Comparison of ENCODE assay signal across 12 mouse cellular contexts in the genomic region with DNA sequence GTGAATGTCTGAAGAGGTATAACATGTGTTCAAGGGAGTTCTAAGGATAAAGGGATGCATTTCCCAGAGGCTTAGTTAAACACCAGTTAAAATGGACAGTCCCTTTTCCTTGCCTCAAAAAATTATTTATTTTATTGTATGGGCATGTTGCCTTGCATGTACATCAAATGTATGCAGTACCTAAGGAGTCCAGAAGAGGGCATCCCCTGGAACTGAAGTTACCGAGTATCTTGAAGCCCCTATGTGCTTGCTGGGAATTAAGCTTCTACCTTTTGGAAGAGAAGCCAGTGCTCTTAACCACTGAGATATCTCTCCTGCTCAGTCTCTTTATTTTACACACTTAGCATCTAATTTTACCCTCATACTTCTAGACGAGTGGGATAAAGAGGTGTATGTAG.
DNase-seq lines count a peak whose midpoint lies in the region; ATAC-seq and TF ChIP-seq lines count a peak whose summit lies in the region.
"Had no signal": no experiment of that assay in that cellular context is flagged by ENCODE, and none has a peak within 500 bp of the region (broad histone marks: within the 10 kb centered on the region; RNA-seq: fewer than 3 reads in every experiment).

No protein-coding gene starts in this region.

- H3K79me2 ChIP-seq in MEL (ENCODE audit: control insufficient read depth, insufficient read depth, low read length, poor library complexity) = no peaks in the 10 kb centered on the region

- TF ChIP-seq EP300 in MEL (IDR thresholded peaks at IDR 0.05; ENCODE audit: low read depth in 1 of 2, low read length in 2 of 2) = no peak

- ATAC-seq in erythroblast, adult 5-6 weeks (replicated peaks; ENCODE audit: low FRiP score, poor library complexity, severe bottlenecking) = peak; percentile 65; the same call in 1 of the 2 replicates

- H3K4me1 ChIP-seq in kidney, adult 2 months (ENCODE audit: control insufficient read depth, insufficient read depth, low read length) = no peaks in the 10 kb centered on the region
- peaks cover 5 to 15% of the 10 kb centered on the region in 2 experiments for H3K4me1 ChIP-seq in MEL (ENCODE audit: control insufficient read depth in 1 of 2, insufficient read depth in 2 of 2, low read length in 2 of 2)
- H3K4me1 ChIP-seq: hindbrain, embryonic 12.5 days had no signal

- H3K36me3 ChIP-seq in kidney, adult 2 months (ENCODE audit: control insufficient read depth, insufficient read depth, low read length) = no peaks in the 10 kb centered on the region
- peaks cover 0 to 20% of the 10 kb centered on the region in 2 experiments; a peak in 2 of 4 replicates for H3K36me3 ChIP-seq in MEL (ENCODE audit: control insufficient read depth in 1 of 2, insufficient read depth in 2 of 2, low read length in 2 of 2)
- H3K36me3 ChIP-seq: hindbrain, embryonic 12.5 days had no signal

- TF ChIP-seq RAD21 in MEL (IDR thresholded peaks at IDR 0.05; ENCODE audit: low read depth, low read length) = no peak

- TF ChIP-seq CTCF in kidney, adult 2 months (conservative IDR thresholded peaks at IDR 0.05; ENCODE audit: insufficient read depth, insufficient read length, low read depth, low read length) = no peak
- TF ChIP-seq CTCF in MEL (IDR thresholded peaks at IDR 0.05 in 2 of 3, conservative IDR thresholded peaks at IDR 0.05 in 1 of 3; ENCODE audit: control insufficient read depth in 1 of 3, insufficient read depth in 1 of 3, low read depth in 2 of 3, low read length in 3 of 3, poor library complexity in 1 of 3, severe bottlenecking in 1 of 3) = peak in 2 of 3 experiments; percentile 30 to 56; a peak in 4 of 6 replicates

- no peak overlapping the region for H3K27ac ChIP-seq in kidney, adult 2 months (ENCODE audit: insufficient read depth, low read depth, low read length)
- no peak overlapping the region for H3K27ac ChIP-seq in MEL (ENCODE audit: control insufficient read depth, low read depth, low read length)
- H3K27ac ChIP-seq: hindbrain, embryonic 12.5 days had no signal

- no peak for TF ChIP-seq POLR2A in kidney, adult 2 months (IDR thresholded peaks at IDR 0.05; ENCODE audit: low read depth, low read length)
- no peak for TF ChIP-seq POLR2A in MEL (IDR thresholded peaks at IDR 0.05; ENCODE audit: control insufficient read depth in 1 of 2, insufficient read depth in 1 of 2, low read depth in 1 of 2, low read length in 2 of 2, poor library complexity in 1 of 2)

- 83% methylated on average over 2 of the region's 2 CpGs for WGBS in kidney, adult 2 months

- no peak overlapping the region for H3K4me3 ChIP-seq in kidney, adult 2 months (ENCODE audit: insufficient read depth, low read depth, low read length)
- no peak overlapping the region for H3K4me3 ChIP-seq in MEL (ENCODE audit: control insufficient read depth in 1 of 2, insufficient read depth in 1 of 2, low read depth in 2 of 2, low read length in 2 of 2)
- H3K4me3 ChIP-seq: hindbrain, embryonic 12.5 days had no signal

- no peaks in the 10 kb centered on the region for H3K27me3 ChIP-seq in kidney, adult 2 months (replicated peaks; ENCODE audit: control insufficient read depth, insufficient read depth, low read length)
- H3K27me3 ChIP-seq in MEL (ENCODE audit: control insufficient read depth in 1 of 2, insufficient read depth in 2 of 2, low read length in 2 of 2) = no peaks in the 10 kb centered on the region; a peak in 1 of 4 replicates
- H3K27me3 ChIP-seq: hindbrain, embryonic 12.5 days had no signal

- H3K9ac ChIP-seq in MEL (ENCODE audit: control insufficient read depth, low read depth, low read length, poor library complexity, severe bottlenecking) = no peak overlapping the region
- H3K9ac ChIP-seq: hindbrain, embryonic 12.5 days had no signal

- DNase-seq in kidney, adult 2 months = peak; percentile 33
- no peak for DNase-seq in kidney, postnatal 25 days
- peak; percentile 54 for DNase-seq in A20 (ENCODE audit: low read depth, low spot score)
- peak; percentile 71 for DNase-seq in MEL (ENCODE audit: low read depth, low spot score)
- DNase-seq in adrenal gland, postnatal 10 days = no peak
- no peak for DNase-seq in left cerebral cortex, adult 8-10 months (ENCODE audit: low spot score in 2 of 2)
- no peak for DNase-seq in right cerebral cortex, postnatal 14 days
- DNase-seq: cerebellum, postnatal 25 days; lung, postnatal 4 days; thymus, adult 18-20 months had no signal

- H3K9me3 ChIP-seq in MEL (replicated peaks; ENCODE audit: insufficient read depth, low read length) = no peaks in the 10 kb centered on the region
- H3K9me3 ChIP-seq: hindbrain, embryonic 12.5 days had no signal

TF ChIP-seq in MEL, 35 proteins besides CTCF, POLR2A, EP300 and RAD21:
- no peak for TF ChIP-seq CHD2 (IDR thresholded peaks at IDR 0.05; ENCODE audit: low read length)
- no peak for TF ChIP-seq TCF12 (IDR thresholded peaks at IDR 0.05; ENCODE audit: low read depth, low read length)
- TF ChIP-seq SMC3 (IDR thresholded peaks at IDR 0.05; ENCODE audit: low read depth, low read length) = peak; percentile 33; the same call in 1 of the 2 replicates
- no peak for TF ChIP-seq ETS1 (IDR thresholded peaks at IDR 0.05; ENCODE audit: low read depth, low read length)
- TF ChIP-seq USF2 (IDR thresholded peaks at IDR 0.05; ENCODE audit: borderline replicate concordance in 1 of 2, insufficient read depth in 1 of 2, low read depth in 1 of 2, low read length in 2 of 2) = no peak
- no peak for TF ChIP-seq CHD1 (IDR thresholded peaks at IDR 0.05; ENCODE audit: low read depth, low read length)
TF ChIP-seq in MEL: peak in this region for 1.

Comparison
In these comparisons a context has a peak if more than half of its experiments do, and no peak if none do; other contexts are left out.
1. DNase-seq: peak in kidney, adult 2 months (single experiment), A20 (single experiment) and MEL (single experiment); none in kidney, postnatal 25 days (0 of 2), adrenal gland, postnatal 10 days (single experiment), left cerebral cortex, adult 8-10 months (0 of 2) and right cerebral cortex, postnatal 14 days (single experiment).